Mouse (Mus musculus): ENCODE results near the gene Ccdc85c.

DNA sequence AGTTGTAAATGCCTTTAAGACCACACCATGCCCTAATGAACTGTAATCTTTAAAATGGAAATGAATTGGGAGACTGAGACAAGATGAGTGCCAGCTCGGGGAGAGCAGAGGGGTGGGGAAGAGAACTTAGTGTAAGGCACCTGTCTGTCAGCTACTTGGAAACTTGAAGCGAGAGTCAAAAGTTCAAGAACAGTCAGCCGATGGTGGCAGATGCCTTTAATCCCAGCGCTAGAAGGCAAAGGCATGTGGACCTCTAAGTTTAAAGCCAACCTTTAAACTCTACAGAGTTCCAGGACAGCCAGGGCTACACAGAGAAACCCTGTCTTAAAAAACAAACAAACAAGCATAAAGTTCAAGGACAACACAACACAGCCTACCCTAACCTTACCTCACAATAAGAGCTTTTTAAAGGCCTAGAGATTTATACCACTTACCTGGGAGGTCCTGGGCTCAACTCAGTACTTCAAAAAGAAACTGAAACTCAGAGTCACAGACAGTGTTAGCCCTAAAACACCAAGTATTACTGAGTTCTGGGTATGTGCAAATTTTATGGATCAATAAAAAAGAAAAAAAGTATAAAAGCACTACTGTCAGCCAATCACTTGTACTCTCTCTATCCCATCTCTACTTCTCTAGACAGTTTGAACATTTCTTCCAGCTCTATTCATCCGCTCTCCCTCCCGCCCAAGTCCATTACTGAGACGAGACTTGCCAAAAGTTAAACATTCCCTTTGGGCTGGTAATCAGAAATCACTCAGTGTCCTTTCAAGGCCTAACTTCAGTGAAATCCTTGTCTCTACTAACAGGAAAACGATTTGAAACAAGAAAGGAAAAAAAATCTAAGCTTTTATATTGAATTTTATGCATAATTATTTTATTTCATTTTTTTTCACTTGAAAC is 100.4 kb downstream of the Ccdc85c start:
- TF ChIP-seq POLR2A (IDR thresholded peaks at IDR 0.05; ENCODE audit: control insufficient read depth, extremely low read depth, insufficient read depth, low read length, poor library complexity): no peak
- TF ChIP-seq CTCF (IDR thresholded peaks at IDR 0.05; ENCODE audit: borderline replicate concordance, control insufficient read depth, extremely low read depth, insufficient read depth, low read length, poor library complexity): no peak

Measured in thymus, adult 2 months (tissue).